Mouse (Mus musculus): Measurements from ENCODE around the gene Foxg1.

Foxg1 gene

GRCm38 (mm10) chr12:49382565-49383520 lies at the start of gene Foxg1:
Foxg1 (plus strand) TSS chr12:49382660.
- DNase-seq (ENCODE audit: low read depth), result no peak

- DNase-seq (ENCODE audit: low read depth), result no peak
These were observed 32.8 kb upstream of the Foxg1 start for GRCm38 (mm10) chr12:49349697-49350096.

GRCm38 (mm10) chr12:49368931-49369330 lies 13.5 kb upstream of the Foxg1 start:
- no peak for DNase-seq (ENCODE audit: low read depth)

GRCm38 (mm10) chr12:49372170-49372569 lies 10.3 kb upstream of the Foxg1 start:
- no peak for DNase-seq (ENCODE audit: low read depth)

GRCm38 (mm10) chr12:49373176-49373575 lies 9.3 kb upstream of the Foxg1 start:
- no peak for DNase-seq (ENCODE audit: low read depth)

- no peak for DNase-seq (ENCODE audit: low read depth)
These were observed 8.4 kb upstream of the Foxg1 start for GRCm38 (mm10) chr12:49373821-49374605.

- DNase-seq (ENCODE audit: low read depth), result no peak
These were observed 7.9 kb upstream of the Foxg1 start for GRCm38 (mm10) chr12:49374606-49374995.

GRCm38 (mm10) chr12:49375427-49376317 lies 6.8 kb upstream of the Foxg1 start:
- no peak for DNase-seq (ENCODE audit: low read depth)

GRCm38 (mm10) chr12:49376318-49376992 lies 6.0 kb upstream of the Foxg1 start:
- DNase-seq (ENCODE audit: low read depth), result no peak

- DNase-seq (ENCODE audit: low read depth), result no peak
These were observed 5.0 kb upstream of the Foxg1 start for GRCm38 (mm10) chr12:49377281-49377970.

GRCm38 (mm10) chr12:49378920-49379319 lies 3.5 kb upstream of the Foxg1 start:
- no peak for DNase-seq (ENCODE audit: low read depth)

- DNase-seq (ENCODE audit: low read depth), result no peak
These were observed 3.0 kb upstream of the Foxg1 start for GRCm38 (mm10) chr12:49379446-49379845.

- DNase-seq (ENCODE audit: low read depth), result no peak
These were observed 2.0 kb upstream of the Foxg1 start for GRCm38 (mm10) chr12:49380442-49380841.

GRCm38 (mm10) chr12:49381031-49381525 lies 1.4 kb upstream of the Foxg1 start:
- no peak for DNase-seq (ENCODE audit: low read depth)

- no peak for DNase-seq (ENCODE audit: low read depth)
These were observed 617 bp upstream of the Foxg1 start for GRCm38 (mm10) chr12:49381721-49382365.

- DNase-seq (ENCODE audit: low read depth), result no peak
These were observed 1.2 kb downstream of the Foxg1 start for GRCm38 (mm10) chr12:49383521-49384133.

GRCm38 (mm10) chr12:49384295-49384875 lies 1.9 kb downstream of the Foxg1 start:
- no peak for DNase-seq (ENCODE audit: low read depth)

GRCm38 (mm10) chr12:49384876-49385630 lies 2.6 kb downstream of the Foxg1 start, which contains the start of gene Gm43517:
Gm43517 (plus strand) TSS chr12:49385174.
- no peak for DNase-seq (ENCODE audit: low read depth)

Measured in fibroblast of lung, adult 2 months (primary cell).